Mouse (Mus musculus): ENCODE measurements around the gene Ttc8. TPM values are rescaled to one million over a fixed set of nuclear protein-coding genes. Genes with fewer than 3 reads are reported as not detected.

Ttc8 gene
- polyA plus RNA-seq, 1 experiment from 2014 or later: 36.0 TPM

DNA sequence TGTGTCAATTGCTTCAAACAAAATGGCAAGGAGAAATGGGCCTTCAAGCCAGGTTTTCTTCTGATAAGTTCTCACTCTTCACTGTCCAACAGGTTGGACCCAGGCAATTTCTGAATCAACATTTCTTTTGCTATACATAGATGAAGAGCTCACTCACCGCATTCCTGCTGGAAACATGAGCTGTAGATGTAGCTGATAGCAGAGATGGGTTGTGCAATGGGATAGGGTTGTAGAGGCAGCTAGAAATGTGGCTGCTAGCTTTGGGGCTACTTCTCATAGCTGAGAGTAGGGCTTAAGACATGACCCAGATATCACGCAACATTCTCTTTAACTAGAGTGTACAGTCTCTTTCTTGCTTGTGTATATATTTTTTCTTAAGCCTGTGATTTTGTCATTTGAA lies 84.4 kb downstream of the Ttc8 start:
- Histone ChIP-seq H3K36me3 (ENCODE audit: control insufficient read depth, insufficient read depth, low read length) (no peaks in the 10 kb centered on the region), H3K4me2 (ENCODE audit: low read depth, low read length) (no peak overlapping the region), H3K4me1 (ENCODE audit: control insufficient read depth, insufficient read depth, low read length) (no peaks in the 10 kb centered on the region), H3K9me3 (ENCODE audit: control insufficient read depth, low read length) (no peaks in the 10 kb centered on the region), H3K9ac (replicated peaks; ENCODE audit: low read depth, low read length) (no peak overlapping the region), H3K27me3 (ENCODE audit: control insufficient read depth, insufficient read depth, low read length) (no peaks in the 10 kb centered on the region), H3K4me3 (ENCODE audit: low read depth, low read length) (no peak overlapping the region), H3K27ac (ENCODE audit: low read depth, low read length) (no peak overlapping the region)
- WGBS: 97% methylated on average over 2 of the region's 2 CpGs
- ATAC-seq (ENCODE audit: low read depth): no peak

DNA sequence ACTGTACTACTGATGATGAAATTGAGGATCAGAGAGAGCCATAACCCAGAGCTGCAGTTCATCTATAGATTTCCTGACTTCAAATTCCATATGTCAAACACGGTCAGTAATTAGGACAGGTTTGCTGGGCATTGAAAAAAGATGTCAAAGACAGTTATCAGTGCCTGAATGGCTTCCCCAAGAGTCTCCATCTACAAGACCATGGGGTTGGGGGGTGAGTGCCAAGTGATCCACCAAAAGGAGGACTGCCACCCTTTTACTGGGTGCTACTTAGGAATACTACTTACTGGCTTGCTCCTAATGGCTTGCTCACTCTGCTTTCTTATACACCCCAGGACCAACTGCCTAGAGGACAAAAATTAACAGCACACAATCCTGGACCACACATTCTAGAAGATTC lies 88.4 kb downstream of the Ttc8 start:
- Histone ChIP-seq H3K36me3 (ENCODE audit: control insufficient read depth, insufficient read depth, low read length) (no peaks in the 10 kb centered on the region), H3K9ac (replicated peaks; ENCODE audit: low read depth, low read length) (no peak overlapping the region), H3K4me3 (ENCODE audit: low read depth, low read length) (no peak overlapping the region), H3K27ac (ENCODE audit: low read depth, low read length) (no peak overlapping the region), H3K9me3 (ENCODE audit: control insufficient read depth, low read length) (no peaks in the 10 kb centered on the region), H3K4me1 (ENCODE audit: control insufficient read depth, insufficient read depth, low read length) (0 out of 2 replicates have a peak, but pooled peaks cover 6% of the 10 kb centered on the region), H3K4me2 (ENCODE audit: low read depth, low read length) (no peak overlapping the region), H3K27me3 (ENCODE audit: control insufficient read depth, insufficient read depth, low read length) (no peaks in the 10 kb centered on the region)
- 84% methylated on average over 1 of the region's 1 CpGs for WGBS
- ATAC-seq (ENCODE audit: low read depth): no peak

DNA sequence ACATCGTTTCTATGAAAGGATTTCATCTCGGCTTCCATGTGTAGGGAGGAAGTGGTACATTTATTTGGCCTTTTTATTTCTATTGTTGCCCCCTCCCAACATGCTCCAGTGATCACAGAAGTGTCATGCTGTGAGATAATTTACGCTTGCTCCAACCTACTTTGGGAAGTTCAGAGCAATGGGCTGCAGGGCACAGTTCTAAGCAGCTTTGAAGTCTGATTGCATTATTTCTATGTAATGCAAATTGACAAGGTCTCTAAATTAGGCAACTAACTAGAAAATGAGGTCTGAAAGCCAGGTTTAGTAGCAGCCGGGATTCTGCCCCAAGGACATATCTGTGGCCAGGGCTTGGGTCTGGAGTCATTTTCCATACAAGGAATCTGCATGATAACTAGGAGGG lies 89.1 kb downstream of the Ttc8 start:
- ATAC-seq (ENCODE audit: low read depth): no peak

DNA sequence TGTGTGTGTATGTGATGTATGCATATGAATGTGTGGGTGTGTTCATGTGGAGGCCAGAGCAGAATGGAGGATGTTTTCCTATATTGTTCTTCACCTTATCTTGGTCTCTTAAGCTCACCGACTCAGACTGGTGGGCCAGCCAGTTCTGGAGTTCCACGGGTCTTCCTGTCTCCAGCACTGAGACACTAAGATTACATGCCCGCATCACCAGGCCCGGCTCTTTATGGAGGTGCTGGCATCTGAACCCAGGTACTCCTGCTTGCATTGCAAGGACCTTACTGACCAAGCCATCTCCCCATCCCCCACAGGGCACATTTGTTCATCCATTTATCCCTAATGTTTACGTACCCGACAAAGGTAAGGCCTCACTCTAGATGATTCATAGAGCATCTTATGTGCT lies 89.7 kb downstream of the Ttc8 start:
- 0 out of 2 replicates have a peak, but pooled peaks cover 6% of the 10 kb centered on the region for H3K4me1 ChIP-seq (ENCODE audit: control insufficient read depth, insufficient read depth, low read length)
- no peaks in the 10 kb centered on the region for H3K27me3 ChIP-seq (ENCODE audit: control insufficient read depth, insufficient read depth, low read length)
- 67% methylated on average over 6 of the region's 6 CpGs for WGBS
- H3K9me3 ChIP-seq (ENCODE audit: control insufficient read depth, low read length): no peaks in the 10 kb centered on the region
- no peak overlapping the region for H3K9ac ChIP-seq (replicated peaks; ENCODE audit: low read depth, low read length)
- no peak overlapping the region for H3K4me2 ChIP-seq (ENCODE audit: low read depth, low read length)
- H3K4me3 ChIP-seq (ENCODE audit: low read depth, low read length): no peak overlapping the region
- H3K36me3 ChIP-seq (ENCODE audit: control insufficient read depth, insufficient read depth, low read length): no peaks in the 10 kb centered on the region
- H3K27ac ChIP-seq (ENCODE audit: low read depth, low read length): no peak overlapping the region
- no peak for ATAC-seq (ENCODE audit: low read depth)

More for the DNA sequence above, 89.1 kb downstream of the Ttc8 start:
- Histone ChIP-seq H3K4me3 (ENCODE audit: low read depth, low read length) (no peak overlapping the region), H3K27me3 (ENCODE audit: control insufficient read depth, insufficient read depth, low read length) (no peaks in the 10 kb centered on the region), H3K36me3 (ENCODE audit: control insufficient read depth, insufficient read depth, low read length) (no peaks in the 10 kb centered on the region), H3K9ac (replicated peaks; ENCODE audit: low read depth, low read length) (no peak overlapping the region), H3K27ac (ENCODE audit: low read depth, low read length) (no peak overlapping the region), H3K4me2 (ENCODE audit: low read depth, low read length) (no peak overlapping the region), H3K4me1 (ENCODE audit: control insufficient read depth, insufficient read depth, low read length) (0 out of 2 replicates have a peak, but pooled peaks cover 6% of the 10 kb centered on the region), H3K9me3 (ENCODE audit: control insufficient read depth, low read length) (no peaks in the 10 kb centered on the region)
- WGBS: 26% methylated on average over 4 of the region's 4 CpGs

DNA sequence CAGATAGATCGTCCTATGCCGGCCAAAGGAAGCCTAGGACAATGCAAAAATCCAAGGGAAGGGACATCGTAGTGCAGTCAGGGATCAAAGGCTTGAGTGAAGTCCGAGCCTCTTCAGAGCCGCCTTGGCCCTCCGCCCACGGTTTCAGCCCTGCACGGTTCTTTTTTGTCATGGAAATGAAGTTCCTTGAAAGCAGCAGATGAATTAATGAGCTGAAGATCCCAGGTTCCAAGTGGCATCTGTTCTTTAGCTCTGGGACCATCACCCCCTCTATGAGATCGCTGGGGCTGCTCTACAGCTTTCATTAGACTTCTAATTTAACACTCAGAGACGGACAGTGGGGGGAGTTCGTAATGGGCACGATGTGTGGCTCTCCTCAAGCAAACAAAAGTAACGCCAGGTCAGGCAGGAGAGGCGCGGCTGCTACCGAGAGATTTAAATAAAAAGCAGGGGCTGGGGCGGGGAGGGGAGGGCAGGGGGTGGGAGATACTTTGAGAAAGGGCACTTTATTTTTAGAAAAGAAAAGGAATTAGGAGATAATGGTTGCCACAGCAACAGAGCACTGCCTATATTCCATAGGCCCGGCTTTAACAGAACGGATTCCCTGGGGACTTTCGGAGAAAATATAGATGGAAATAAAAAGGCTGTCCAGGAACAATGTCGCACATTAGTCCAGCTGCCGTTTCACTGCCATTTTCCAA lies 90.9 kb downstream of the Ttc8 start:
- Histone ChIP-seq H3K4me3 (ENCODE audit: low read depth, low read length) (no peak overlapping the region), H3K36me3 (ENCODE audit: control insufficient read depth, insufficient read depth, low read length) (no peaks in the 10 kb centered on the region), H3K9ac (replicated peaks; ENCODE audit: low read depth, low read length) (no peak overlapping the region), H3K4me2 (ENCODE audit: low read depth, low read length) (peak overlapping the region; percentile 33), H3K4me1 (ENCODE audit: control insufficient read depth, insufficient read depth, low read length) (0 out of 2 replicates have a peak, but pooled peaks cover 6% of the 10 kb centered on the region), H3K27me3 (ENCODE audit: control insufficient read depth, insufficient read depth, low read length) (no peaks in the 10 kb centered on the region), H3K9me3 (ENCODE audit: control insufficient read depth, low read length) (no peaks in the 10 kb centered on the region), H3K27ac (ENCODE audit: low read depth, low read length) (no peak overlapping the region)
- ATAC-seq (ENCODE audit: low read depth): peak; percentile 88
- 3% methylated on average over 22 of the region's 22 CpGs for WGBS

DNA sequence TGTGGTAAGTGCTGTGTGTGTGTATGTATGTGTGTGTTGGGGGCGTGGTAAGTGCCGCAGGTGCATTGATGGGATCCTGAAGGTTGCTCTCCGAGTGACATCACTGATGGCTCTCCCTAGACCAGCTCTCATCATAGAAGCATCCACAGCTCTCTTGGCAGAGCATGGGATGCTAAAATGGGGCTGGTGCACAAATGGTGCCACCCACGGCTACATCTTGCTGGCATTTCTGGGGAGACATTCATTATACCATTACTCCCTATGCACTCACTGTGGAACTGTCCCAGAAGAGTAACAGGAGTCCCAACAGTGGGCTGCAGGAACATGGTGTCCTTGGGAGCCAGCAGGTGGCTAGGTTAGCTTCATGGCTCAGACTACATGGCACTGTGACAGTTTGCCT lies 95.5 kb downstream of the Ttc8 start:
- Histone ChIP-seq H3K4me1 (ENCODE audit: control insufficient read depth, insufficient read depth, low read length) (0 out of 2 replicates have a peak, but pooled peaks cover 6% of the 10 kb centered on the region), H3K9me3 (ENCODE audit: control insufficient read depth, low read length) (no peaks in the 10 kb centered on the region), H3K36me3 (ENCODE audit: control insufficient read depth, insufficient read depth, low read length) (no peaks in the 10 kb centered on the region), H3K4me2 (ENCODE audit: low read depth, low read length) (no peak overlapping the region), H3K27me3 (ENCODE audit: control insufficient read depth, insufficient read depth, low read length) (no peaks in the 10 kb centered on the region), H3K27ac (ENCODE audit: low read depth, low read length) (no peak overlapping the region), H3K4me3 (ENCODE audit: low read depth, low read length) (no peak overlapping the region), H3K9ac (replicated peaks; ENCODE audit: low read depth, low read length) (no peak overlapping the region)
- no peak for ATAC-seq (ENCODE audit: low read depth)
- 97% methylated on average over 4 of the region's 4 CpGs for WGBS

DNA sequence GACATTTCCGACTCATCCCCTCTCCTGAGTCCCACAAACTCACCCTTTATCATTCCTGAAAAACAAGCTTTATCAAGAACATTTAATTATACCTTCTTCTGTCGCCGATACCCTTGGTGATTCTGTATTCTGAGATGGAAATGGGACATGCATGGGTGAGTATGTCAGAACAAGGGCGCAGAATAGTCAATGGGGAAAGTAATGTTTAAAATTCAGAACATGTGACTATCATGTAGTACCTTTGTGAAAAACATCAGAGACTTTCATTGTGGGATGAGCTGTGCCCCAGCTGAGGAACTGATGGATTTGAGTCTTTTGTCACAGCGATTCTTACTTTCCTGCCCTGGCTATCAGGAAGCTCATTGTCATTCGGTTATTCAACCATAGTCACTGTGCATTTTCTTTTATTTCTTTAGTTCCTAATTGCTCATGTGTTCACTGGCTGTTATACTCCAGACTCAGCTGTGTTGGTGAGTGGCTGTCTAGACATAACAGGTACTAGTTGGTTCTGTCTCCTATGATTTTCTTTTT lies 104.1 kb downstream of the Ttc8 start:
- no peak overlapping the region for H3K4me2 ChIP-seq (ENCODE audit: low read depth, low read length)
- no peak overlapping the region for H3K9ac ChIP-seq (replicated peaks; ENCODE audit: low read depth, low read length)
- H3K9me3 ChIP-seq (ENCODE audit: control insufficient read depth, low read length): no peaks in the 10 kb centered on the region
- no peaks in the 10 kb centered on the region for H3K27me3 ChIP-seq (ENCODE audit: control insufficient read depth, insufficient read depth, low read length)
- no peaks in the 10 kb centered on the region for H3K36me3 ChIP-seq (ENCODE audit: control insufficient read depth, insufficient read depth, low read length)
- no peak overlapping the region for H3K4me3 ChIP-seq (ENCODE audit: low read depth, low read length)
- no peak overlapping the region for H3K27ac ChIP-seq (ENCODE audit: low read depth, low read length)
- ATAC-seq (ENCODE audit: low read depth): no peak
- no peaks in the 10 kb centered on the region for H3K4me1 ChIP-seq (ENCODE audit: control insufficient read depth, insufficient read depth, low read length)
- WGBS: 66% methylated on average over 6 of the region's 6 CpGs

DNA sequence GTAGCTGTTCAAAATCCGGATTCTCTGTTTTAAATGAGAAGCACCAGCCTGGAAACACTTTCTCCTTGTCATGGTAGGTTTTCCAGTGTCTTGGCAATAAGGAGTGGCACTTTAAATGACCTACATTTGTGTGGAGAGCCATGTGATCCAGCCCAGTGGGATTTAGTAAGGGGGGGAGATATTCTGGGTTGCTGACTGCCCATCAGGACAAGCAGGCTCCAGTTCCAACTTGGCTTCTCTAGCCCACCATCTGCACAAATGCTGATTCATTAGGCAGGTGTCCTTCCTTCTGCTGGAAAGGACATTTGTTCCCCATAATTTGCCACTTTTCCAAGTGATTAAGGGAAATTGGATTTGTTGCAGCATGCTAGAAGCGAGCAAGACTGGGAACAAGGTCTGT lies 105.9 kb downstream of the Ttc8 start:
- Histone ChIP-seq H3K4me1 (ENCODE audit: control insufficient read depth, insufficient read depth, low read length) (no peaks in the 10 kb centered on the region), H3K9ac (replicated peaks; ENCODE audit: low read depth, low read length) (no peak overlapping the region), H3K9me3 (ENCODE audit: control insufficient read depth, low read length) (no peaks in the 10 kb centered on the region), H3K4me2 (ENCODE audit: low read depth, low read length) (no peak overlapping the region), H3K4me3 (ENCODE audit: low read depth, low read length) (no peak overlapping the region), H3K36me3 (ENCODE audit: control insufficient read depth, insufficient read depth, low read length) (no peaks in the 10 kb centered on the region), H3K27ac (ENCODE audit: low read depth, low read length) (no peak overlapping the region), H3K27me3 (ENCODE audit: control insufficient read depth, insufficient read depth, low read length) (no peaks in the 10 kb centered on the region)
- WGBS: 71% methylated on average over 2 of the region's 2 CpGs
- no peak for ATAC-seq (ENCODE audit: low read depth)

DNA sequence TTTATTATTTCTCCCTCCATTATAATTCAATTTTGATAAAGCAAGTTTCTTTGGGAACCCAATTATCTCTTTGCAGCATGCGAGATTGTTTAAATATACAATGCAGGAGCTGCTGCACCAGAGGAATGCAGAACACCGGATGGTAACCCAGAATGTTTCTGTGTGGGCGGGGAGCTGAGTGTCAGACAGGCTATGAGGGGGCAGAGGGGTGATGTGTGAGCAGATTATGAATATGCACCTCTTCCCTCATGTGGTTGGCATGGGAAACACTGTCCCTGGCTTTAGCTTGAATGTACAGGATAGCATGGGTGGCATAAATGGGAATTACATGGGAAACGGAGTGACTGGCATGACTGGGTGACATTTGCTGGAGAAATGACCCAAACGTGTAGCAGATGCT lies 108.3 kb downstream of the Ttc8 start:
- Histone ChIP-seq H3K27ac (ENCODE audit: low read depth, low read length) (no peak overlapping the region), H3K9me3 (ENCODE audit: control insufficient read depth, low read length) (no peaks in the 10 kb centered on the region), H3K4me2 (ENCODE audit: low read depth, low read length) (no peak overlapping the region), H3K4me1 (ENCODE audit: control insufficient read depth, insufficient read depth, low read length) (no peaks in the 10 kb centered on the region), H3K9ac (replicated peaks; ENCODE audit: low read depth, low read length) (0 out of 2 replicates have a peak overlapping the region, but pooled peaks have one; percentile 1), H3K4me3 (ENCODE audit: low read depth, low read length) (no peak overlapping the region), H3K36me3 (ENCODE audit: control insufficient read depth, insufficient read depth, low read length) (no peaks in the 10 kb centered on the region), H3K27me3 (ENCODE audit: control insufficient read depth, insufficient read depth, low read length) (no peaks in the 10 kb centered on the region)
- 64% methylated on average over 5 of the region's 5 CpGs for WGBS
- ATAC-seq (ENCODE audit: low read depth): no peak

Measured in neural tube, embryonic 14.5 days (tissue).